Mouse (Mus musculus) splenic B cell, adult 2 months (primary cell): Measurements from ENCODE around the gene Ttll12.

Source experiments
- DNase-seq: peaks from one replicate; pipeline ENCODE4 v3.0.0-alpha.2; 2011; ENCODE audit warnings: low read depth, low spot score
- H3K27me3 ChIP-seq: 2 replicates; pipeline ENCODE4 v1.6.1; 2012; ENCODE audit warnings: mild to moderate bottlenecking, low read length, moderate library complexity, mixed read lengths; ENCODE audit not compliant: control insufficient read depth, poor library complexity, insufficient read depth, severe bottlenecking
- H3K36me3 ChIP-seq: 2 replicates; pipeline ENCODE4 v1.6.1; 2012; ENCODE audit warnings: mild to moderate bottlenecking, low read length, moderate library complexity, mixed read lengths; ENCODE audit not compliant: control insufficient read depth, poor library complexity, insufficient read depth, severe bottlenecking

Ttll12 gene

DNA sequence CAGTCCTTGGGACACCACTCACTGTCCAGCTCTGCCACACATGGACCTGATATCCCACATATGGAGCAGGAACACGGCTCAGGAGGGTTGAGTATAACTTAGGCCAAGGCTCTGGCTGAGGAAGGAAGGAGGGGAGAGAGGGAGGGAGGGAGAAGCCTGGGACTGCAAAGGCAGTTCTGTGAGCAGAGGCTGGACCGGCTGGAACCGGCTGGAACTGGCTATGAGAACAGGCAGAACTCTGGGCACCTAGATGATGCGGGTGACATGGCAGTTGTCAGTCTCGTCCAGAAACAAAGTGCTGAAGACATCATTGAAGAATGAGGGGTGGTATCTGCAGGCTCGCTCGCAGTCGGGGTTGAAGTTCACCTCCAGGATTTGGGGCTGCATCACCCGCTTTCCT, 18.3 kb downstream of the Ttll12 start:
- Histone ChIP-seq H3K27me3 (no peaks in the 10 kb centered on the region), H3K36me3 (peaks cover 6% of the 10 kb centered on the region)
- DNase-seq, result no peak

DNA sequence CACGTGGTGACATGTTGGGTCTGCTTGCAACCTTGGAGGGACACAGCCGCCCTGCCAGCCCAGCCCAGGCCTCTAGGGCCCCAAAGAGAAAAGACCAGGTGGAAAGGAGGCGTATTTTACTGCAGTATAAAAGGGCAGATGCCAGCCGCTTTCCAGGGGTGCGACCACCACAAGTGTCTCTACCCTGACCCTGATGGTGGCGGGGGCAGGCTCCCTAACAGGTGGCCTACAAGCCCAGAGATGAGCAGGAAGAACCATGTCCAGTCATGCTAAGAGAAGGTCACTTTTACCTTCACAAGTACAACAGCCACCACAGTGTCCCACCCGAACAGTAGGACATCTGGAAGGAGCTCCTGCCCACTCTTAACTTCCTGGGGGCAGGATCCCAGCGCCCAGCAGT, 19.4 kb downstream of the Ttll12 start:
- H3K27me3 ChIP-seq, result no peaks in the 10 kb centered on the region
- peaks cover 6% of the 10 kb centered on the region for H3K36me3 ChIP-seq
- no peak for DNase-seq

DNA sequence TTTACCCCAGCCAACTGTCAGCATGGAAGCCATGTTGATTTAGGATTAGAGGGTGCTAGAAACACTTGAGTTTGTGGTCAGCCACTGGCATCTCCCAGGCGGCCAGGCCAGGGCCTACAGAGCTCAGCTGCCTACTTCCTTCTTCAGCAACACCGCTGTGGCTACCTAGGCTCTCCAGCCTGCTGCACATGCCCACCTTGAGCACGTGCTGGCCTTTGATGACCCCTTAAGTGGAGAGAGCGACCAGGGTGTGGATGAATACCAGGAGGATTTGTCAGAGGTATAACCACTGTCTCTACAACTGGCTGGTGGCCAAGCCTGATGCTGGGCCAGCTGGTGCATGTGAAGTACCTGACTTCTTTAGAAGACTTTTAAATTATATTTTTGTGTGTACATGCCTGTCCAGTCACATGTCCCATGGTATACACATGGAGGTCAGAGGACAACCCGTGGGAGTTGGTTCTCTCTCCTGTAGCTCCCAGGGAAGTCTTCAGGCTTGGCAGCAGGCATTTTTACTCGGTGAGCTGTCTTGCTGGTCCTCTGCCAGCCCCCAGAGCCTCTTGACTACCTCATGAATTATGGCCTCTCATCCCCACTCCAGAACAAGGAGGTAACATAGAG, 20.1 kb downstream of the Ttll12 start:
- Histone ChIP-seq H3K36me3 (peaks cover 6% of the 10 kb centered on the region), H3K27me3 (no peaks in the 10 kb centered on the region)
- DNase-seq, result no peak

DNA sequence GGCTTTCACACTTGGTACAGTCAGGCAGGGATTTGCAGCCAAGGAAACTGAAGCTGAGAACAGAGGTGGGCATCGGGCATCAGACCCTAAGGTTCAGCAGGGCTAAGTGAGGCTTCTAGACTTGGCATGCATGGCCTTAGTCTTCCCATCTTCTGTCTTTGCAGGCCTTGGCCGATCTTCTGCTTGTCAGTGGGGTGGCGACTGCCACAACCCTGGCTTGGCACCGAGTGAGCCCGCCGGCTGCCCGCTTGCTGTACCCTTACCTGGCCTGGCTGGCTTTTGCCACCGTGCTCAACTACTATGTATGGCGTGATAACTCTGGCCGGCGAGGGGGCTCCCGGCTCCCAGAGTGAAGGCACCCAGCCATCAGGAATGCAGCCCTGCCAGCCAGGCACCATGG, 21.4 kb downstream of the Ttll12 start:
- peaks cover 6% of the 10 kb centered on the region for H3K36me3 ChIP-seq
- H3K27me3 ChIP-seq, result no peaks in the 10 kb centered on the region
- no peak for DNase-seq

DNA sequence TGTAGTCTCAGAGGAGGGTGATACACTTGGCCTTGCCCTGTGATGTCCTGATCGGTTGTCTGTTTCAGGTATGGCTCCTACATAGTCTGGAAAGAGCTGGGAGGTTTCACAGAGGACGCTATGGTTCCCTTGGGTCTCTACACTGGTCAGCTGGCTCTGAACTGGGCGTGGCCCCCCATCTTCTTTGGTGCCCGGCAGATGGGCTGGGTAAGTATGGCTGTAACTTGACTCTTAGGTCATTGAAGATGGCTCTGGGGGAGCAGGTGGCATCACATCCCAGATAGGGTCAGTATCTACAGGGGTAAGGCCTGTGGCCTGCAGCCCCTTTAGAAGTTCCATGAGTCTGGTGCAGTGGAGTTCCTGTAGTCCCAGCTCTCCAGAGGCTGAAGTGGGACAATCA, 22.8 kb downstream of the Ttll12 start:
- no peaks in the 10 kb centered on the region for H3K27me3 ChIP-seq
- peaks cover 6% of the 10 kb centered on the region for H3K36me3 ChIP-seq
- DNase-seq, result no peak

DNA sequence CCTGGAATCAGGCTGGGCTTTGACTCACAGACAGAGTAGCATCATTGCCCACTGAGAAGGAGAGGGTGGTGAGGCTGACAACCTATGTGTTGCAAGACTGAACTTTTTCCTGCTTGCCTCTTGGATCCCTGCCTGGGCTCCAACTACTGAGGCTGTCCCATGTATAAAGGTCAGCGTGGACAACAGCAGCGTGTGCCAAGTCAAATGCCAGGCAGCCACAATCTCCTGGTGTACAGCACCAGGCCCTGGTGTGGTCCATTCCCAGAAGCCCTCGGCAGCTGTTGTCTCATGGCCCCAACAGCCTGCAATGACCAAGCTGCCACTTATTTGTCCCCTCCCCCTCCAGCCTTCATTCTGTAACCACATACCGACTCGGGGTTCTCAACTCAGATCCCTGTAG, 23.3 kb downstream of the Ttll12 start:
- H3K36me3 ChIP-seq, result peaks cover 6% of the 10 kb centered on the region
- DNase-seq, result no peak
- H3K27me3 ChIP-seq, result no peaks in the 10 kb centered on the region

DNA sequence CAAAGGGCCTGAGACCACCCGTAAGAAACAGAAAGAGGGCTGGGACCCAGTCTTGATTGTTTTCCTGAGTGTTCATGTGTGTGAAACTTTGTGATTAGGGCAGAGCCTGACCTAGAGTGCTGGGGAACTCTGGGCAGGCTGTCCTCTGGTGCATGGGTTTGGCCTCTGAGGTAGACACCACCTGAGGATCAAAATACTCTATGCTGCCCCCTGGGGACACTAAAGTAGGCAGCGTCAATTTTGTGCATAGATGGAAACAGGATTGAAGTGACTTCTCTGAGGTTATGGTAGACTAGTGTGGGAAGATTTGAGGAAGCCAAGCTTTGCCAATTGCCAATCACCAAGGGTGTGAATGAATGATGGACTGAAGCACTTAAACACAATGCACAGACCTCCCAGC, 24.3 kb downstream of the Ttll12 start:
- Histone ChIP-seq H3K27me3 (no peaks in the 10 kb centered on the region), H3K36me3 (peaks cover 6% of the 10 kb centered on the region)
- DNase-seq, result peak; percentile 61

DNA sequence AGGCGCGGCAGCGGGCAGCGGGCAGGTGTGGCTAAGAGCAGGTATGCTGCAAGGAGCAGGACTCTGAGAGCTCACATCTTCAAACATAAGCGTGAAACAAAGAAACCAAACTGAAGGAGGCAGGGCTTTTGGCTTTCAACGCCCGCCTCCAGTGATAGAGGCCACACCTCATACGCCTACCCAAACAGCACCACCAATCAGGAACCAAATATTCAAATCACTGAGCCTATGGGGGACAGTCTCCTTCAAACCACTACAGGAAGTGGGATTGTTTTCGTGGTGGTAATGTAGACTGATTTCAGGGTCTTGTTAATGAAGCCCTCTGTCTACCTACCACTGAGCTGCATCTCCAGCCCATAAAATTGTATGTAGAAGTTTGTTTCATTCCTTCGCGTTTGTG, 25.3 kb downstream of the Ttll12 start:
- Histone ChIP-seq H3K36me3 (peaks cover 5% of the 10 kb centered on the region), H3K27me3 (no peaks in the 10 kb centered on the region)
- no peak for DNase-seq

DNA sequence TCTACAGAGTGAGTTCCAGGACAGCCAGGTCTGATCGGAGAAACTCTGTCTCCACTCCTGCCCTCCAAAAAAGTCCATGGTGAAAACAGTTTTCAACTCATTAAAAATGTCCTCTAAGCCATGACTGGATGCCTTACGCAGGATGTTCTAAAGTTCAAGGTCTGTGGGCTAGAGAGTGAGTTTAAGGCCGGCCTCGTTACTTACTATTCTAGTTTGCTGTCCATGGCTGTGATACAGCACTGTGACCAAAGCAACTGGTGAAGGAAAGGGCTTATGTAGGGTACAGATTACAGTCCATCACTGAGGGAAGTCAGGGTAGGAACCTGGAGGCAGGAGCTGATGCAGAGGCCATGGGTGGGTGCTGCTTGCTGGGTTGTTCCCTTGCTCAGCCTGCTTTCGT, 26.4 kb downstream of the Ttll12 start:
- no peak for DNase-seq
- no peaks in the 10 kb centered on the region for H3K27me3 ChIP-seq
- H3K36me3 ChIP-seq, result peaks cover 3% of the 10 kb centered on the region

DNA sequence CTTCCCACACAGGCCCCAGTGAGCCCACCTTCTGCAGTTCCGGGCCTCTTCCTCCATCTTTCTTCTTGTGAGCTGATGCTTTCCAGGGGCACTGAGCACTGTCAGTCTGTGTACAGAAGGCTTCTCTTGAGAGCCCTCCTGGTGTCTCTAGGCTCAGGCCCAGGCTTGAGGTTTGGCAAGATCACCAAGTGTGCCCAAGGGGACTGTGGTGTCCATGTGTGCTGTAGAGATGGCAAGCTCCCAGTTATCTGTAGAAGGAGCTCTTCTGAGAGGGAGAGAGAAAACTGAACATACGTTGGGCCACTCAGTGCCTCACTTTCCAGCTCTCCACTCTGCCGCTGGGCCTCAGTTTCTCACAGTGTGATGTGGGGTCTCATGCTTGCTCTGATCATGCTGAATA, 27.2 kb downstream of the Ttll12 start:
- no peak for DNase-seq
- H3K36me3 ChIP-seq, result peaks cover 3% of the 10 kb centered on the region; the same call in 1 of the 2 replicates
- no peaks in the 10 kb centered on the region for H3K27me3 ChIP-seq

DNA sequence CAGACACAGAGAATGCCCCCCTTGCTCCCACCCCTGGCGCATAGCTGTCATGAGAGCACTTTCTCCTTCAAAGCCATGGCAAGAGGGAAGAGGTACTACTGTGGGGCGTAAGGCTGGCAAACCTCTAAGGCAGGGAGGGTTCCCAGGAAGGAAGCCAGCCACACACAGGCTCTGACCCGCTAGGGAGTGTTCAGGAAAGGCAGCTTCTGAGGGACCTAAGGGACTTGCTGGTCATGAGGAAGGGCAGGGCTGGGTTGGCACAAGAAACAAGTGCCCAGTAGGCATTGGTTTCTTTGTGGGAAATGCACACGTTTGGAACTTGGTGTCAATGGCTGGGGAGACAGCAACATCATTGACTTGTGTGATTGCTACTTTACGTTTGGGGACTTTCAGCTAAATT, 29.0 kb downstream of the Ttll12 start:
- no peaks in the 10 kb centered on the region for H3K36me3 ChIP-seq
- H3K27me3 ChIP-seq, result no peaks in the 10 kb centered on the region
- DNase-seq, result no peak

DNA sequence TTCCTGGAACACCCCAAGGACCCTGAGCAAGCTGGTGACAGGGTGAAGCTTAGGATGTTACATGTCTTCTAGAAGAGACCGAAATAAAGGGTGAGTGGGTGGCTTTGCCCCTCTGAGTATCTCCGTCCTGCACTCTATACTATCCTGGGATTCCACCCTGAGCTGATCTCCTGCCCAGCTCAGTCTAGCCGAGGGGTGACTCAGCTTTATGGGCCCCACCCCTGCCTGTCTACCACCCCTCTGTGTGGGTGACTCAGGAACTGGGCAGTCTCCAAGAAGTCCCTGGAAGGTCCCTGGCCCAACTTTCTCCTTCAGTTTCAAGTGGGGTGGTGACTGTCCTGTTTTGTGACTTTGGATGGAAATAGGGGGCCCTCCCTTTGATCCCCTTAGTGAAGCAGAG, 29.5 kb downstream of the Ttll12 start:
- DNase-seq, result no peak
- no peaks in the 10 kb centered on the region for H3K27me3 ChIP-seq
- no peaks in the 10 kb centered on the region for H3K36me3 ChIP-seq

DNA sequence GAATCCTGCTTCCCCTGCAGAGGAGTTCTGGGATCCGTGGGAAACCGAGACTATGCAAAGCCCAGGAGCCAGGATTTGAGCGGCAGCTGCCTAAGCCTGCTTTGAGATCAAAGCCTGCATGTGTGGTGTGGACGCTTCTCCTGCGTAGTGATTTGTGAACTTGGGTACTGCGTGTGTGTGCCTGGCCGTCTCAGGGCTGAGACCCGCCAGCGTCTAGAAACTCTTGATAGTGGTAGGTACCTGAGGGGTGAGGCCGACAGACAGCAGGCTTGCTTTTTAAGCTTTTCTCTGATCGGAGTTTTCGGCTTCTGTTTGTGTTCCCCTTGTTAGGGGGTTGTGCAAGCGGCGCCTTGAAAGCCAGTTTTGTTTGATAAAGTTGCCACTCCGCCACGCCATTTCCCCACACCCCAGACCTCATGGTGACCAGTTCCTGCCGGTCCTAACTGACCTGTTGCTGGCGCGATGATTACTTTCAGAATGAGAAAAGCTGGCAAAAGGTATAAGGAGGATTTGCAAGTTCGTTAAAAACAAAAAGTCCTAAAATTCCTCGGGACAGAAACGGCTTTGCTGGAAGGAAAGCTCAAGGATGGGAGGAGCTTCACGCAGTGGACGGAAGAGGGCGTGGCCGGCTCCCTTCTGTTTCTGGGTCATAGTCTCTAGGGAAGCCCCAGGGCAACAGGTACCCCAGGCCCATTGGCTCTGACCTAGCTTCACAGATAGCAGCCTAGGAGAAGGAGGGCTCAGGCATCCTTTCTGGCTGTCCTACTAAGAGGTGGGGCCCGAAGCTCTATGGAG, 30.9 kb downstream of the Ttll12 start:
- no peaks in the 10 kb centered on the region for H3K36me3 ChIP-seq
- DNase-seq, result peak; percentile 51

DNA sequence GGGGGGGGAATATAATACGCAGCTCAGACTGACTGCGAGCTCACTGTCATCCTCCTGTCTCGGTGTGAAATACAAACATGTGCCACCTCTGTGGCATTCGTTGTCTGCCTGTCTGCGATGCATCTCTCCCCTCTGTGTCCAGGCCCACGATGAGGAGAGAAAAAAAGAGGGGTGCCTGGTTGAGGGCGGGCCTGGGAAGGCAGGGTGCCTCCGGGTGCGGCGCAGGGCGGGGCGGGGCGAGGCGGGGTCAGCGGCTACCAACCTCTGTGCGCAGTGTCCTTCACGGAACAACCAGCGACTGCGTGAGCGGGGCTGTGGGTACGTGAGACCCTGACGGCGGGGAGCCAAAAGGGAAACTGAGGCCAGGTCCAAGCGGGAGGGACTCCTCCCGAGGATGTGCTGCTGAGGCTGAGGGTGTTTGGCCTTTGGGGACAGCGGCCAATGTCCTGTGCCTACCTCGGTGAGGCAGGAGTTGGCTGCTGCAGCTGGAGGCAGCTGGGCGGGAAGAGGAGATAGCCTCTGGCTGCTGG, 31.6 kb downstream of the Ttll12 start, which contains the start of the genes Tspo and Mcat:
Gene Tspo (plus strand): TSS at position 266 of the 530 bp plus-strand sequence.
Gene Mcat (minus strand): TSS at position 461 of the 530 bp plus-strand sequence.
- peak; percentile 56 for DNase-seq
- Histone ChIP-seq H3K36me3 (no peaks in the 10 kb centered on the region), H3K27me3 (no peaks in the 10 kb centered on the region)

More for the DNA sequence above, 30.9 kb downstream of the Ttll12 start:
- H3K27me3 ChIP-seq, result no peaks in the 10 kb centered on the region

DNA sequence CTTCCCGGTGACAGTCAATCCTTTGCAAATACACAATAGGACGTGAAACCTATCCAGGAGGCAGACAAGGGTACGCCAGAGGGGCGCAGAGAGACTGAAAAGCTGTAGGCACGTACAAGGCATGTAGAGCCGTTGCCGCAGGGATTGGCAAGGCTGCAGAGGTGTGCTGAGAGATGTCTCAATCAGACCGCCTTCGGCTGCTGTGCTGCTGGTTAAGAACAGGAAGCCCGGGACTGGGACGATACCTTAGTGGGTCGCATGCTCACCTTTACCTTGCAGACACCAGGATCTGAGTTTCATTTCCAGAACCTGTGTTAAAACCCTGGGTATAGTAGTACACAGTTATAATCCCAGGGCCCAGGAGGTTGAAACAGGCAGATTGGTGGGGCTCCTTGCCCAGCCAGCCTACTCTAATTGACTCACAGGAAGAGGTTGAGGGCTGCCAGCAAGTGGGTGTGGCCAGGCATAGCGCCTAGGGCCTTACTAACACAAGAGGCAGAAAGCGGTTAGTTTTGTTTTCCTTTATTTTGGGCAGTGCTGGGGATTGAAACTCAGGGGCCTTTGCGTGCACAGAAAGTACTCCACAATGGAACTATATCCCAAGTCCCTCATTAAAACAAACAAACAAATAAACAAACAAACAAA, 32.2 kb downstream of the Ttll12 start:
- DNase-seq, result peak; percentile 73
- Histone ChIP-seq H3K27me3 (no peaks in the 10 kb centered on the region), H3K36me3 (no peaks in the 10 kb centered on the region)
